Mouse (Mus musculus): ENCODE results near the gene Ttc7b.

- TF ChIP-seq CTCF (IDR thresholded peaks at IDR 0.05; ENCODE audit: insufficient read depth, low read depth, low read length), result no peak
- TF ChIP-seq POLR2A (IDR thresholded peaks at IDR 0.05; ENCODE audit: insufficient read depth, low read depth, low read length), result no peak
These were observed 242.3 kb downstream of the Ttc7b start for GRCm38 (mm10) chr12:100278358-100278757.
